Mouse (Mus musculus) gastrocnemius, adult 8-10 months (tissue): ENCODE measurements at regions not wholly inside any gene's neighbourhood (a gene's known extent, or its start where the extent isn't known, plus 50 kb on each side); places are given as distances from the start of the nearest gene placed in this dataset.
A peak's percentile ranks its signal among the peaks of the same experiment; 100 is the strongest.
"Not testable (repeated sequence)": the region's sequence is repeated elsewhere in the genome, so short reads cannot be mapped to it uniquely, and the experiment has no call there.

Source experiments
- DNase-seq, 2 experiments: peaks; one replicate each; pipeline ENCODE4 v3.0.0; 2022; ENCODE audit warnings: low spot score in 2 of 2

DNA sequence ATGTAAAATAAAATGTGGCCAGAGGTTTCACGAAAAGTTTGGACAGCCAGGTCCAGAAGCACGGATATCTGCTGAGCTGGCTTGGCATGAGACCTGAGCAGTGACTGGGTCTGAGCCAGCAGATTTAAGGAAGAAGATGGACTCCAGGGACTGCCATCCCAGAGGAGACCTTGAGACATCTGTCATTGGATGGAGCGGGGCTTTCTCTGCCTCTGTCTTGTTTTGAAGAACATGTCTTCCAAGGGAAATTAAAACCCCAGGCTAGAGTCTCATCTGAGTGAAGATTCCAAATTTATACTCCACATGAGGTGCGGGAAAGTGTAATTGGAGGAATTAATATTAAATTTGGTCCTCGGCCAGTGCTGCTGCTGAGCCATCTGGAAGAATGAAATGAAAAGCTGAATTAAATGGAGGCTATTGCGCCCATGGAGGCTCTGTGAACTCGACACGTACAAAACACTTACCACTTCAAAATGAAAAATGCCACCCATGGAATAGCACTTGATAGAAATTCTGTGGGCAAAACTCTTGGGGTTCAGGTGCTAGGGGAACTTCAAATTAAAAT lies 129.8 kb upstream of the Adcy2 start:
- no peak for DNase-seq

DNA sequence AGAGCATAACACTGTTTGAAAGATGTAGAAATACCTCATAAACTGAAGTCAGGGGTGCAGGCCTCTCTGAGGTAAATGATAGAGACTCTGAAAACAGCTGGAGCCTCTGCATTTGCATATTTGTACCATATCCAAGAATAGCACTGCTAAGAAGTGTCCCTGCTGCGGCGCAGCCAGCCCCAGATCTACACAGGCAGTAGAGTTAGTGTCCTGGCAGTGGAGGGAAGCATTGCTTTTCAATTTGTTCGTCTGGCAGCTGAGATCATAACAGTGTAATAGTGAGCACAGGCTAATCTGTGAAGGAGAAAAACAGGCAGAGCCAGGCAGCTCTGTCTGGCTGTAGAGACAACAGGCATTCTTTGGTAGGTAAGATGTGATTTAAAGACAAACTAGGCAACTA lies 128.2 kb upstream of the Adcy2 start:
- DNase-seq, result no peak

DNA sequence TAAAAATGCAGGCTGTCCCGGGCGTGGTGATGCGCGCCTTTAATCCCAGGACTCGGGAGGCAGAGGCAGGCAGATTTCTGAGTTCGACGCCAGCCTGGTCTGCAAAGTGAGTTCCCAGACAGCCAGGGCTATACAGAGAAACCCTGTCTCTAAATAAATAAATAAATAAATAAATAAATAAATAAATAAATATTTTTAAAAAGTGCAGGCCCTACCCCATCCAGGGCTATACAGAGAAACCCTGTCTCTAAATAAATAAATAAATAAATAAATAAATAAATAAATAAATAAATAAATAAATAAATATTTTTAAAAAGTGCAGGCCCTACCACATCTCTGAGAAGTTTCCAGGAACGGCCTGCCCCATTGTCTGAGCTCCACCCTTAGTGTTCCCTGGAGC lies 119.4 kb upstream of the Adcy2 start:
- not testable (repeated sequence) for DNase-seq

DNA sequence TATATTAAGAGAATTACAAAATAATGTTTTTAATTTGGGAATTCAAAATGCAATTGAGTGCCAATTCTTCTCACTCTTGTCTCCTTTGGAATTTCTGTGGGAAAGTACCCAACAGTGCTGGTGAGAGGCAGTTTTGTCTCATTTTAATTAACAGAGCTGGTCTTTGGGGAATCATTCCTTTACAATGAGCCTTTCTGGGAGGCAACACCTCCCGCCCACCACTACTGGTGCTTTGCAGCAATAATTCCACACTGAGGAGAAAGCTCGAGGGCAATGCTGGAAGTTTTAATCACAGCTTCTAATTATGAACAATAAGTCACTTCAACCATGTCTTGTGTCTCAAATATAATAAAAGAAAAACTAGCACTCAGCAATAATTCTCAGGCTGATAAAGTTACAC lies 109.8 kb upstream of the Adcy2 start:
- DNase-seq, result no peak

DNA sequence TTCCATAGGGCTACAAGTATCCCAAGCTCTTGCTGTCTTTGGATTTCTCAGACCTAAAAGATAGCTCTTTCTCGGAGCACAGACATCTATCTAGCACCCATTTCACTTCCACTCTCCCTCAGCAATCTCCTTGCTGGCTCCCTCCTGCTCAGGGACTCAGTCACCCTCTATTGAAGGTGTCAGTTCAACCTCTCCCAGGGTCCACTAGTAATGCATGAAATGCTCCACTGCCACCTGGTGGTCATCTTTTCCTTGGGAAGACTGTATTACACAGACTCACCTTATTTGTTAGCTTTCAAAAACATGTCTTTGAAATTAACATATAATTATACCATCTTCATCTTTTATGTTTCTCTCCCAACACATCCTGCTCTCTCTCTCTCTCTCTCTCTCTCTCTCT lies 87.3 kb upstream of the Adcy2 start:
- DNase-seq, result peak; percentile 19 to 23

DNA sequence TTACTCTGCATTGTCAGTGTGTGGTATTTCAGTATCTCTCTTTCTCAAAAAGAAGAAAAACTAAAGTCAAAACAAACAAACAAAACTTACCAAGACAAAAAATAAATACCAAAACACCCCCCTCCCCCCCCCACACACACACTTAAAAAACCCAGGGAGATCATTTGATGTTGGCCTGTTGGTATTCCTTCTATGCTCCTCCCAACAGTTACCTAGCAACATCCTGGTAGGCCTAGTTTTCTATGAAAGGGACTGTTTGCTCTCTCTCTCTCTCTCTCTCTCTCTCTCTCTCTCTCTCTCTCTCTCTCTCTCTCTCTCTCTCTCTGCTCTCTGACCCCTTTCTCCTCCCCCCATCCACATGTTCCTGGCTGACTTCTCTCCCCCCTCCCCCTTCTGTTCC lies 71.0 kb upstream of the Adcy2 start:
- no peak for DNase-seq

DNA sequence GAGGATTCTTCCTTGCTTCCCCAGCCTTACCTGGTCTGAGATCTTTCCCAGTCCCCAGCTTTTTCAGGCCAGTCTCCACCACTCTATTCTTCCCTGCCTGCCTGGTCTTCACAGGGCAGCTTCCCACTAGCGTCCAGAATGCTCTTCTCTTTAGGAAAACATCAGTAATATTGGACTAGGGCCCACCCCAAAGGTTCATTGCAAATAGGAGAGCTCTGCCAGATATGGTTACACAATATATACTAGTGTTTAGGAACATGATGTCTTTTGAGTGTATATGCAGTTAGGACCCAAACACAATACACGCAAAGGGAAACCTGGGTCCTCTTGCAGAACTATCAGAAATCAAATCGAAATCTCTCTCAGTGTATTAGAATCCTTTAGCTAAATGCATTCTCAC lies 70.5 kb upstream of the Adcy2 start:
- DNase-seq, result no peak

DNA sequence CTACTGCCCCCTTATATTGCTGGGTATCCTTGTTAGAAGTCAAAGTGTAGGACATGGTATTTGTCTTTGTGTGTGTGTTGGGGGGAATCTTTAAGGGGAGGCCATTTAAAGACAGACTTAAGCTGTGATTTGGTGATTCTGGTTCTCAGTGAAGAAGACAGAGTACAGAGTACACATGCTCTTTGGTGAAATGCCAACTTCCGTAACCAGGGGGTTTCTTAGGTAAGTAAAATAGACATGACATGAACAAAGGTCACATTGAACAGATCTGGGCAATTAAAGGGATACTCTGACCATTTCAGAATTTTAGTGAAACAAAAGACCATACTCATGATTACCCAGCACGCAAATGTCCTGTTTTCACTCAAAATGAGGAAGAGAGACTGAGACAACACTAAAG lies 67.3 kb upstream of the Adcy2 start:
- DNase-seq, result no peak

DNA sequence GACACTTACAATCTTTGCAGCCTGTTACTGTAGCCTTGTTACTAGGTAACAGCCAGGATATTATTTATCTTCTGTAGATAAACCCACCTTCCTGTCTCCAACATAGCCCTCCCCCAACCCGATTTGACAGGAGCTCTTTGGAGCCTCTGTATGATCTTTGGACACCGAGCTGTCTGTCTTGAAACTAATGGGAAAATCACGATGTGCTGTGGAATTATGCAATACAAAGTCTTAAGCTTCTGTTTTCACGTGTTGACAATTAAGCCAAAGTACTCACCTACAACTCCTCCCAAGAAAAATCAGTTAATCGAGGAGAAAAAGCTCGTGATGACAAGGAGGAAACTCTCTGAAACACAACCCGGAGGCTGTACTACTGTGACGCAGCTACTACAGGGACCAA lies 65.9 kb upstream of the Adcy2 start:
- DNase-seq, result no peak

DNA sequence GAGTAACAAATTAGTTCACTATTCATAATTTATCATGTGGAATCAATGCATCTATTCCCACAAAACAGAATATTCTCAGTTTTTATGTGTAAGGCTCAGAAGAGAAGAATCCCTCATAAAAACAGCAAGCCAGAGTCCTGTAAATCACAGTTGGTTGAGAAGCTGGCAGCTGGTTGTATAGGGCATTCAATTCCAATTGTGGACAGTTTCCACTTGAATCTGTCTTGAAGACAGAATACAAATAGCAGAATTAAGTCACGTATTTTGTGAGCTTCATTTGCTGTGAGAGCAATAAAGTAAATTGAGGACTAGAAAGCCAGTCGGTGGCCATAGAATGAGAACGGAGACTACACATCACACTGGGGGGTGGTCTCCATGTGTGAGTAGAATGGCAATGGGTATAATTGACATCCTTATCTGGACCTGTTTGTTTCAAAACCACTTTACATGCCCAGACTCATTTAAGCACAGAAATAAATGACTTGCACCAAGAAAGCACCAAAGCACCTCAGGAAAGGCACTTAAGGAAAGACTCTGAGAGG lies 63.4 kb upstream of the Adcy2 start:
- no peak for DNase-seq

DNA sequence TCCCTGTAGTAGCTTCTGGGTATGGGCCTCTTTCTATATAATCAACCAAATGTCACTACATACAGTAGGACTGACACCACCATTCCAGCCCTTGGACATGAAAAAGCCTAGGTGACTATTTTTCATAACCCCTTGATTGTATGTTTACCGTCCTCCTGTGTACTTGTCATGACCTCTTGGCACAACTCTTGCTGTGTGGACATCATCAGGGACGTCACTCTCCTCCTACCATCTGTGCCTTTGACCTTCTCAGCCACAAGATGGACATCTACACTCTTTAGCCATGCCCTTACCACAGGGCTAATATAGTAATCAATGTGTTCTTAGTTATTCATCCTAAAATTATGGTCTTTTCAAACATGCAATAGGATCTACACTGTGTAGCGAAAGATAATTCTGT lies 62.1 kb upstream of the Adcy2 start:
- DNase-seq, result no peak
